Mouse (Mus musculus): ENCODE results near the gene Mrps5.

Mrps5 gene

DNA sequence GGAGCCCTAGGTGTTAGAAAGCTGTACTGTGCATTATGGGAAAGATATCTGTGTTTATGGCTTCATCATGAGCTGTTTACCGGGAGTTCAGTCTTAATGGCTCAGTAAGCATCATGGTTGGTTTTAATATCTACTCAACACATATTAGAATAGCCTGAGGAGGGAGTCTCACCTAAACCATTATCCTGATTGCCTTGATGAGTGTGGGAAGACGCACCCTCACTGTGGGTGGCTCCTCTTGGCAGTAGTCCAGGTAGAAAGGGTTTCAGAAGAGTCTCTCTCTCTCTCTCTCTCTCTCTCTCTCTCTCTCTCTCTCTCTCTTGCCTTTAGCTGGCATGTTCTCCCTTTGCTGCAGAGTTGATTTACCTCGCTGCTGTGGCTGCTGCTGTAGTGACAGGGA lies 35.0 kb downstream of the Mrps5 start:
- no peak for DNase-seq

DNA sequence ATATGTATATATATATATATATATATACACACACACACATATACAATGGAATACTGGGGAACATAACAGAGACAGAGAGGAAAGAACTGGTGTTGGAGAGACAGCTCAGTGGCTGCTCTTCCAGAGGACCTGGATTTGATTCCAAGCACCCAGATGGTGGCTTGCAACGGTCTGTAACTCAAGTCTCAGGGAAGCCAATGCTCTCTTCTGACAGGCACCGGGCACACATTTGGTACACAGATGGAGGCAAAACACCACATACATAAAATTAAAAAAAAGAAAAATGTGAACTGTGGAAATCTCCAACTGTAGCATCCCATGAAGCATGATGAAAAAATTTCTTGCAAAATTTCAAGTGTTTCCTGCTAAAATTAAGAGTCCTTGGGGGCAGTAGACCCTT lies 37.8 kb downstream of the Mrps5 start:
- no peak for DNase-seq

DNA sequence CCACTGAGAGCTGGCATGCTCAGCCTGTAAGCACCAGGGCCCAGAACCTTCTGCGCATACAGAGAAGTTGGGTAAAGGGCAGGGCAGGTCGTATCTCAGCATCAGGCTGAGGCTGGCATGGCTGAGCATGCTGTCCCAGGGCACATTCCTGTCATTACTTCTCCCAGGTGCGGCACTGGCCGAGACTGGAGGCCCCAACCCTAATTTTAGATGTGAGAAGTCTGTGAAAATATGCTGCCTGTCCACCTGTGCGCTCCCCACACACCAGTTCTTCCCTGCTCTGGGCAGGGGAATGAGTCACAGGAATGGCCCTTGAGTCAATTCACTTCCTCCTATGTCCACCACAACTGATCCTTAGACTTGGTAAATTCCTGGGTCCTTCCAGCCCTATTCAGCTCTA lies 38.6 kb downstream of the Mrps5 start:
- DNase-seq: no peak

DNA sequence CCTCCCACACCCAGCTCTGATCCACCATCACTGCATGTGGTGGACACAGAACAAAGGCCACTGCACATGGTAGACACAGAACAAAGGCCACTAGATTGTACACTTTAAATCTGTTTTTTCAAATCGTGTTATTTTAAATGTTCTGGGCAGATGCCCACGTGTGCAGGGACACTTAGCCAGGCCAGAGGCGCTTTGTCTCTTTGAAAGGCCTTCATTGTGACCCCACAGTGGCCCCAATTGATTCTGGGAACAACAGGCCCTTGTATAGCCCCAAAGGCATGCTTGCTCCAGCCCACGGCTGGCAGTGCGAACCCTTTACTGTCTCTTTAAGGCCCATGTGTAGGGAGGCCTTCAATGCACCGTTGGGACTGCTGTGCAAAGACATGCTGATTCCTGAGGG lies 40.3 kb downstream of the Mrps5 start:
- peak; percentile 12 to 18 for DNase-seq

DNA sequence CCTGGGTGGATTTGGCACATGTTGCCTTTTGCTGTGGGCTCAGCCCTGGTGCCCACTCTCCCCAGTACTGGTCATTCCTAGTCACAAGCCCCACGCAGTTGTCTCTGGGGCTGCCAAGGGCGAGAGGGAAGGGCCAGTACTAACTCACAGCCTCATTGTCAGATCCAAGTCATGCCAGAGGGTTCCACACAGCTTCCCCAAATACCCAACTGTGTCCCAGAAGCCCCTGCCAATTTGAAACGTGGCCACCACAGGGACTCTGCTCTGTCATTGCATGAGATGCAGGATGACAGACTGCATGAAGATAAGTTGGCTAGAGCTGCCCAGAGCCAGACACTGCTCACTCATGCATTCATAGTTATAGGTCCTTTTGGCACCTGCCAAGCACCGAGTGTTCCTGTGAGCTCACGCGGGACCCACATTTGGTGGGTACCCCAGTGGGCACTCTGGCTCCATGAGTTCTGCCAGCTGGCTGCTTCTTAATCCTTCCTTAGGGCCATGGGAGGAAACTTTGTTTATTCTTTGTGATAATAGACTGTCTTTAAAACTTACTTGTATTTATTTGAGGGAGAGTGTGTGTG lies 41.1 kb downstream of the Mrps5 start:
- DNase-seq: peak; percentile 90 to 93

DNA sequence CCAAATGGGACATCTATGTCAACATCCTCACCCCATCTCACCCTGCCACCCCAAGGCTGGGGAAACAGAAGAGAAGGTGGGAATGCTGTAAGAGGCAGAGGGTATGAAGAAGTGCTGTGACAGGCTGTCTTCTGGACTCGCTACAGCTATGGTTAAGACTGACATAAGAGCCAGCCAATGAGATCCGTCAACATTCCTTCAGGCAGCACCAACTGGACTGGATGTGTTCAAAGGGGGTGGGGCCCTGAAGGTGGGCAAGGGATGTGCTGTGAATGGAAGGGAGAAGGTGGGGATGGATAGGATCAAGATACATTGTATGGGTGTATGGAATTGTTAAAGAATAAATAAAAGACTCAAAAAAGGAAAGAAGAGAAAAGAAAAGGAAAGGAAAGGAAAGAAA lies 45.6 kb downstream of the Mrps5 start:
- DNase-seq: no peak

DNA sequence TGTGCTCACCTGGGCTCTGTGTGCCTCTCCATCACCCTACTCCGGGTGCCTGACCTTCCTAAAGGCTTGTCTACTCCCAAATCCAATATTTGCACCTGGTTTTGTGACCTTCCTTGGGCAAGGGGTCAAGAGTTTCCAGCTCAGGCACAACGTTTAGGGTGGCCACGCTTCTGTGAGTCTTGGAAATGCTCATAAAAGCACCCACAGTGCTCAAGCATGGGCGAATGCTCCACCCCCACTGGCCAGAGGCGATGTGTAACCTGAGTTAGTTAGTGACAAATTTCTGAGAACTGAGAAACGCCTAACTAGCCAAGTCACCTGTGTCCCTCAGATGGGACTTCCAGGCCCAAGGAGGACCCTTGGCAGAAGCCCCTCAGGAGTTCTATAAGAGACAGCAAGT lies 48.6 kb downstream of the Mrps5 start:
- DNase-seq: no peak

DNA sequence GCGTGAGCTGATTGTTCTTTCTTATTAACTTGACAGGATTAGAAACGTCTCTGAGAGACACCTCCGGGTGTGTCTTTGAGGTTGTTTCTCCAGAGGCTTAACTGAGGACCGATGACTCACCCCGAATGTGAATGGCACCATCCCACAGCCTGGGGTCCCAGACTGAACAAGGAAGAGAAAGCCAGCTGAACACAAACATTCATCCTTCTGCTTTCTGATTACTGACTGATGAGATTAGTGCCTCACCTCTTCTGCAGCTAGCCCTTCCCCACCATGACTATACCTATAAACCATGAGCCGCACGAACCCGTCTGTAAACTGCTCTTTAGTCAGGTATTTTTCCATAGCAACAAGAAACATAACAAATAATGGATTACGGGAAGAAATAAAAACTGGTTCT lies 52.0 kb downstream of the Mrps5 start:
- DNase-seq: no peak

DNA sequence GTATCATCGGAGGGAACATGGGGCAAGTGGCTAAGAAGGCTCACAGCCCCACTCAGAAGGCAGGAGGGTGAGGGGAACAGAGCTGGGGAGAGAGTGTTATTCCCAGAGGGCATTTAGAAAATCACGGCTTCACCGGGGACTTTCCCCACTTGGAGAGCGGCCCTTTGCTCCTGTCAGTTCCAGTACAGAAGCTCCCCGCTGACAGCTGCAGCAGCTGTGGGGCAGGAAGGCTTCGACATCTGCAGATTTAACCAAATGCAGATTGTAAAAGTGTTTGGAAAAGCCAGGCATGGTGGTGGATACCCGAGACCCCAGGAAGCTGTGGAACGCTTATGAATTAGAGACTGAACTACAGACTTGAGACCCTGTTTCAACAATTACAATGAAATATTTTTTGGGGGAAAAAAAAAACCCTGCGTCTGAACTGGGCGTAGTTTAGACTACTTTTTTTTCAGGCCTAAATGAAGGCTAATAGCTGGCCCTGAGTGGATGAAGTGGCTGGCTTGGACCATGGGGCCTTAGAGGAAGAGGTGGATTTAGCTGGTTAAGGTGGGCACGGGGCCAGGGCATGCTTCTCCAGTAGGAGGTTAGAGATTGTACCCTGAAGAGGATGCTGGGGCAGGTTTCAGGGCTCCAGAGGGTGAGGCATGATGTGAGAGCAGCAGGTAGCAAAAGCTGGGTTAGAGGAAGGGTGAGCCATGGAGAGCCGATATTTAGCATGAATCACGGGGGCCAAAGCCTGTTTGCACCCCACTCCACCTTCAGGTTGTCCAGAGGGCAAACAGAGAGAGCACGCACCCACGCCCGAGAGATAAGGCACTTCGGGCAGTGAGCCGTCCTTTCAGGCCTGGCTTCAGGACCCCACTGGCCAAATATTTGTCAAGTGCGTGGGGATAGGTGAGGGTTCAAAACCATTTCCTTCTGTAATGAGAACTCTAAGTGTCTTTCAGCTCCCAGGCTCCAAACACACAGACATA lies 57.0 kb downstream of the Mrps5 start:
- peak in 1 of 2 experiments; percentile 18 for DNase-seq

DNA sequence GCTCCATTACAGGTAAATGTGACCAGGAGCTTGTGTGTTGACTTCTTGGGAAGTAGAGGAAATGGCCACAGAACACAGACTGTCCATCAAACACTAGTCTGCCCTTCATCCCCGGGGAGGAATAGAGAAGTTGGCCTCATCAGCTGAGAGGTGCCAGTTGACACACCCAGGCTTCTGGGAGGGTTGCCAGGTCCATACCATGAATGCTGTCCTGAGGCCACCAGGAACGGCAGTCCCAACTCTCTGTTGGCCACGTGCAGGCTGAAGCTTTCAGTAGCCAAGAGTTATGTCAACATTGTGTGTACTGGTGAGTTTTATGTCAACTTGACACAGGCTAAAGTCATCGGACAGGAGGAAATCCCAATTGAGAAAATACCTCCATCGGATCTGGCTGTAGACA lies 59.9 kb downstream of the Mrps5 start:
- peak in 1 of 2 experiments; percentile 12 for DNase-seq

DNA sequence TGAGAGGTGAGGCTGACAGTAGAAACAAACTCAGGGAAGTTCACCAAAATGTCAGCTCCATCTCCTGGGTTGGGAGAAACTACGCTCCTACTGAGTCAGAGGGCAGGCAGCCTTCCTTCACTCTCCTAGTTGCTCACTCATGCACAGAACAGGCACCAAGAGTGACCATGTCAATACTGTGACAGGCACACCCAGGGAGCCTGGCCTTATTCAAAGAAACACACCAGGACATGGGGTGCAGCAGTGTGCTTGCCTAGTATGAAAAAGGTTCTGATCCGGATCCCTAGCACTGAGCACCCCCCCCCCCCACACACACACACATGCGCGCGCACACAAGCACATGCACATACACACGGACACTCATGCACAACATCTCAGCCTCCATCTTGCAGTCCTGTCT lies 61.1 kb downstream of the Mrps5 start:
- no peak for DNase-seq

DNA sequence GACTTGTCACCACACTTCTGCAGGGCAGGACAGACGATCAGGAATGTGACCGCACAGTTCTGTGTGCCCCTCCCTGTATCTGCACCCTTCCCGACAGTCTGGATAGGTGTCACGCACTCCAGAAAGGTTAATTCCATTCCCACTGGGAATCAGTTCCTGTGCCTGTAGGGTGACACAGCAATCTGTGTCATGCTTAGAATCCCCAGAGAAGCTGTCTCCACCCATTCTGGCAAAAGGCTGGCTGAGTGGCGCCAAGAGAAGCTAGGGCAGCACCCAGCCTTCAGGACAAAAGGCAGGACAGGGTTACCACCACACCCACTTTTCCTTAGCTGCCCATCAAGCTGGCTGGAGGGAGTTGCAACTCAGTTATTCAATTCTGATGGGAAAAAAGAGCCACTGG lies 62.9 kb downstream of the Mrps5 start:
- no peak for DNase-seq

DNA sequence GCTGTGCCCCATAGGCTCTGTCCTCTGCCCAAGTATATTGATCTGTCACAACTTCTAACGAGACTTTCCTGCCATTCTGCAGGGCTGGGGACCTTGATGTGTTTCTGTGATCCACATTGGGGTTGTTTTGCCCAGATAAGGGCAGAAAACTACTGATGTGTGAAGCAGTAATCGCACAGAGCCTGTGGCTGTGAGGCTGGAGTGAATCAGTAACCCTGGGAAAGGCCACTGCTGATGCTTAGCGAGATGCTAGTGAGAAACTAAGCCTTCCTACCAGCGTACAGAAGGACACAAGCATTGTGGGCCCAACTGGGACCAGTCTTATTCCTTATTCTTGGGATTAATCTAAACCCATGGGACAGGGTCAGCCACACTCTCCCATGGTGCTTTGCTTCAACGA lies 64.6 kb downstream of the Mrps5 start:
- no peak for DNase-seq

DNA sequence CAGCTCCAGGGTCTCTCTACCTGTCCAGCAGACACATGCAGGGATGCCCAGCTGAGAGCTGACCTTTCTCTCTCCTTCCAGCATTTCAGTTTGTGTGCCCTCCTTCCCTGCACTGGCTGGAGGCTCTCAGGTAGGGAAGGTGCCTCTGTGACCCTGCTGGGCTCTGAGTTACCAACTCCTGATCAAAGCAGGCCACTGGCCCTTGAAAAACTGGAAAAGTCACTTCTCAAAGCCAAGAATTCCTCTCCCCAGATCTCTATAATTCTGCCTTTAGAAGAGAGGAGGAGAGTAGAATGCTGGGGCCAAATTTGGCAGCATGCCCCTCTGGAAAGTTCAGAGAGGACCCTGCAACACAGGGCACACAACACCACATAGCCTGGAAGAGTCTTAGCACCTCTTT lies 65.3 kb downstream of the Mrps5 start:
- DNase-seq: no peak

DNA sequence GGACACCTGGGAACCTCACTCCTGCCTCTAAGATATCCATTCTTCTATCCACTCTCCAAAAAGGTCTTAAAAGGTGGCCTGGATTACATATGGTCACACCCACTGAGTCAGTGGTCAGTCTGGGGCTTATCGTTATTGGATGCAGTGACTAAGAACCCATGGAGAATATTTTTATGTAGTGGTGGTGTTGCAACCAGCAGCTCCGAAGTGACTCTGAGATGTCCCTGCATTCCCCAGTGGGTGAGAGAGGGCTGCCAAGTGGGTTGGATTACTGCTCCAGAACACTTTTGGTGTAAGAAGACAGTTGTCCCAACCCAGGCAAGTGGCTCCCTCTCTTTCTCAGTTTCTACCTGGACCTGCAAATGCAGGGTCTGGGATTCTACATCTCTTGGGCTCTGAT lies 65.8 kb downstream of the Mrps5 start:
- DNase-seq: no peak

DNA sequence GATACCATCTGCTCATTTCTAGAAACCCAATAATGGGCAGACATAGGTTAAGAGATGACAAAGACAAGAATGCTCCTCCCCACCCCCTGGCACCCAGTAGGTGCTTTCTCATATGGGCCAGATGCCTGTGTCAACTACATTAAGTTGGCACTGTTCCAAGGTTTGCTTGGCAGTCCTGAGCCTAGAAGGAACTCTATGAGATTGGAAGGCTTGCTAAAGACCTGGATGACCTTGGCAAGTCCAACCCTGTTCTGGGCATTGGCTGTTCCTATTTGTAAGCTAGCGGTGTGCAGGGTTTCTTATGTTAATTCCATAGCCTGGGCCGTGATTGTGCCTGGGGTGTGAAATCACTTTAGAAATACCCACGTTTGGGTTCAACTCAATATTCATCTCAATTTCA lies 67.8 kb downstream of the Mrps5 start:
- DNase-seq: no peak

DNA sequence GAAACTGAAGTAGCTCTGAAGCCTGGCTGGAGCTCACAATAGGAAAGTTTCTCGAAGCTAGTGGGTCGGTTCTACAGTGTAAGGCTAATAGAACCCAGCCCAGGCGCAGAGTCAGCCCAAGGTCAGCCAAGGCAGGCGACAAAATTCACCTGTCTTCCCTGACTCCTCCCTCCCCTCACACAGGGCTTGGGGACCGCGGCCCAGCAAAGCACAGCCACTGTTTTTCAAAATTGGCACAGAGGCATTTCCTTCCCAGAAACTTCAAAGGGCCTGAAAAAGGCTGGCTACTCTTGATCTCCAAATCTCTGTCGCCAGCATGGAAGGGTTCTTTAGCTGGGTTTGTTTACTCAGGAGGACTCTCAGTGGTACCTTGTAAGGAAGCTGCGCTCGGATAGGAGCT lies 68.4 kb downstream of the Mrps5 start:
- no peak for DNase-seq

DNA sequence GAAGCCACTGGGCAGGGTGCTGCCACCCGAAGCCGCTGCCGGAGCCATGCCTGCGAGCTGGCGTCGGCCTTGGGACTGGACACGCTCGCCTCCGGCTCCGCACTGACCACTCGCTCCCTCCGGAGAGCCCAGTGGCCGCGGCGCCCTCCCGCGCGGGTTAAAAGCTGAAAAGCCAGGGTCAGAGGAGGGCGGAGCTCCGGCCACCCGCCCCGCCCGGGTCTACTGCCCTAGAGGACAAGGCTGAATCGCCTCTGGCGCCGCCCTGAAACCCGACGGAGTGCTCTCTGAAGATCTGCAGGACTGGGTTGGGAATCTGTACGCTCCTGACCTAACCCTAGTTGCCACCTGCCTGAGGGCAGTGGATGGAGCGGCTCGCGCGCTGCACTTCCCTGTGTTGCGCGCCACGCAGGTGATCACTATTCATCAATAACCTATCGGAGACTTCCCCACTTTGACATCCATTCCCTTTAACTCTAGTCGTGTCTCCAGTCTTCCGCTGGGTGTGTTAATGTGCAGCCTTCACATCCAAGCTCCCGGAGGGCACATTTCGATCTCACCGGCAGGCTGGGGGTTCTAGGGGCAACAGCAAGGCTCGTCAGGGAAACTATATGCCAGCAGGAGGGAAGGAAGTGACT lies 69.2 kb downstream of the Mrps5 start, which contains the start of gene Mal:
TSS of gene Mal (minus strand) at position 610 of the 635 bp plus-strand sequence.
- DNase-seq: peak; percentile 32 to 33

Data from cerebellum, postnatal 14 days (tissue).